Mouse (Mus musculus): ENCODE results near the gene Zfp768. TPM values are rescaled to one million over a fixed set of nuclear protein-coding genes. Genes with fewer than 3 reads are reported as not detected.

Zfp768 gene
- polyA plus RNA-seq, 2 experiments from 2014 or later, result 0.19 TPM; not detected in 1

- no peak for ATAC-seq
Observed at GRCm38 (mm10) chr7:127296786-127297555, 48.4 kb downstream of the Zfp768 start.

DNA sequence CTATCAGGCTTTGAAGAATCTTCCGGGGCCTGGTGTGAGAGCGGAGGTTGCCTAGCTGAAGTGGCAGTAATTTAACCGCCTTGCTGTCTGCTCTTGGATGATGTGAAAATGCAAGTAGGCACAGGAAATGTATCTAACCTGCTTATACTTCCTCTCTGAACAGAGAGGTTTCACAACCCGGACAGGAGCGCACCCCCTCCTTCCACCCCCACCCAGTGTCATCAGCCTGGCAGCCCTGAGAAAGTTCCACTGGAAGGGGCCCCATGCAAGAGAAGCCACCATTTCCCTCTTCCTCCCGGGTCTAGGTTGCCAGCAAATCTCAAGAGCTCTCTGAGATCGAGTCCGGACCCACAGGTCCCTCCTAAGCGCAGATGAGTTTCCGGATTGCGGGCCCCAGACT lies 49.3 kb downstream of the Zfp768 start, which contains the start of gene Itgal:
Gene Itgal (plus strand): TSS at position 163 of the 400 bp plus-strand sequence.
- peak; percentile 92 for ATAC-seq

Other genes with a start within 250 kb of the Zfp768 start
- 10 to 100 TPM in 1 of 2 experiments, 1 to 10 TPM in 1; 9.2 to 11.7 TPM for gene Qprt, start 223.4 kb downstream of the Zfp768 start, polyA plus RNA-seq (2017; shearing (Covaris generic))
- gene Spn, start 207.8 kb downstream of the Zfp768 start, polyA plus RNA-seq (2017; shearing (Covaris generic)), result 100 to 1,000 TPM; 157 to 159 TPM
- 10 to 100 TPM; 38.9 to 50.5 TPM for gene Cd2bp2, start 149.5 kb downstream of the Zfp768 start, polyA plus RNA-seq (2017; shearing (Covaris generic))
- gene Tbc1d10b, start 137.1 kb downstream of the Zfp768 start, polyA plus RNA-seq (2017; shearing (Covaris generic)), result 10 to 100 TPM; 13.6 to 18.9 TPM
- gene Mylpf, start 136.7 kb downstream of the Zfp768 start, polyA plus RNA-seq (2017; shearing (Covaris generic)), result 10 to 100 TPM; 26.7 to 30.7 TPM
- 1 to 10 TPM; 4.1 to 8.0 TPM for gene Zfp553, start 112.5 kb downstream of the Zfp768 start, polyA plus RNA-seq (2017; shearing (Covaris generic))
- gene Sept1, start 112.5 kb downstream of the Zfp768 start, polyA plus RNA-seq (2017; shearing (Covaris generic)), result 100 to 1,000 TPM; 811 to 836 TPM
- gene Zfp771, start 101.3 kb downstream of the Zfp768 start, polyA plus RNA-seq (2017; shearing (Covaris generic)), result 1 to 10 TPM in 1 of 2 experiments, under 1 TPM in 1; 0.29 to 1.1 TPM
- 10 to 100 TPM; 48.1 to 69.5 TPM for gene Dctpp1, start 84.9 kb downstream of the Zfp768 start, polyA plus RNA-seq (2017; shearing (Covaris generic))
- gene Sephs2, start 71.5 kb downstream of the Zfp768 start, polyA plus RNA-seq (2017; shearing (Covaris generic)), result 10 to 100 TPM; 29.9 to 31.3 TPM
- gene Itgal, start 49.3 kb downstream of the Zfp768 start, polyA plus RNA-seq (2017; shearing (Covaris generic)), result 100 to 1,000 TPM; 149 to 232 TPM
- 10 to 100 TPM in 1 of 2 experiments, 1 to 10 TPM in 1; 9.9 to 11.2 TPM for gene Zfp747, start 30.5 kb upstream of the Zfp768 start, polyA plus RNA-seq (2017; shearing (Covaris generic))
- gene 9130019O22Rik, start 41.6 kb upstream of the Zfp768 start, polyA plus RNA-seq (2017; shearing (Covaris generic)), result 1 to 10 TPM; 7.4 to 8.9 TPM
- 1 to 10 TPM; 4.0 to 6.1 TPM for gene E430018J23Rik, start 48.0 kb upstream of the Zfp768 start, polyA plus RNA-seq (2017; shearing (Covaris generic))
- 1 to 10 TPM; 5.7 to 8.3 TPM for gene Zfp764, start 61.2 kb upstream of the Zfp768 start, polyA plus RNA-seq (2017; shearing (Covaris generic))
- gene Zfp688, start 76.5 kb upstream of the Zfp768 start, polyA plus RNA-seq (2017; shearing (Covaris generic)), result 10 to 100 TPM; 22.5 to 25.5 TPM
- 1 to 10 TPM; 3.3 to 5.4 TPM for gene Zfp689, start 103.6 kb upstream of the Zfp768 start, polyA plus RNA-seq (2017; shearing (Covaris generic))
- 100 to 1,000 TPM; 137 to 165 TPM for gene Prr14, start 114.0 kb upstream of the Zfp768 start, polyA plus RNA-seq (2017; shearing (Covaris generic))
- 10 to 100 TPM; 17.9 to 25.0 TPM for gene Fbrs, start 133.6 kb upstream of the Zfp768 start, polyA plus RNA-seq (2017; shearing (Covaris generic))
- gene Srcap, start 166.4 kb upstream of the Zfp768 start, polyA plus RNA-seq (2017; shearing (Covaris generic)), result 10 to 100 TPM in 1 of 2 experiments, 1 to 10 TPM in 1; 8.1 to 10.9 TPM
- 10 to 100 TPM; 19.2 to 20.0 TPM for gene Gm42715, start 174.0 kb upstream of the Zfp768 start, polyA plus RNA-seq (2017; shearing (Covaris generic))
- 10 to 100 TPM; 52.4 to 58.5 TPM for gene Tmem265, start 215.8 kb upstream of the Zfp768 start, polyA plus RNA-seq (2017; shearing (Covaris generic))
- 10 to 100 TPM; 73.7 to 85.5 TPM for gene Phkg2, start 227.8 kb upstream of the Zfp768 start, polyA plus RNA-seq (2017; shearing (Covaris generic))
- gene Ccdc189, start 243.0 kb upstream of the Zfp768 start, polyA plus RNA-seq (2017; shearing (Covaris generic)), result 1 to 10 TPM in 1 of 2 experiments, under 1 TPM in 1; 0.57 to 1.4 TPM
- 10 to 100 TPM; 25.3 to 26.1 TPM for gene Rnf40, start 243.2 kb upstream of the Zfp768 start, polyA plus RNA-seq (2017; shearing (Covaris generic))

Measured in activated CD4-positive, CD25-positive, alpha-beta regulatory T cell, adult 4 months (primary cell).